Mouse (Mus musculus) G1E (cell line): ENCODE data around the gene Taf12.

Experiments
- CTCF ChIP-seq: IDR thresholded peaks from 2 replicates; pipeline ENCODE4 v1.5.1; 2012; ENCODE audit warnings: low read depth, low read length, inconsistent platforms, mixed read lengths
- GATA1 ChIP-seq: IDR thresholded peaks from 2 replicates; pipeline ENCODE4 v1.6.1; 2012; ENCODE audit warnings: borderline replicate concordance, low read length, inconsistent platforms, mixed read lengths
- GATA2 ChIP-seq: IDR thresholded peaks from 2 replicates; pipeline ENCODE4 v1.6.1; 2012; ENCODE audit warnings: low read depth, low read length, inconsistent platforms, borderline replicate concordance
- POLR2AphosphoS5 ChIP-seq: IDR thresholded peaks from 2 replicates; pipeline ENCODE4 v1.6.1; 2012; ENCODE audit warnings: low read depth, low read length, inconsistent platforms; ENCODE audit not compliant: insufficient replicate concordance
- TAL1 ChIP-seq: conservative IDR thresholded peaks from 2 replicates; pipeline ENCODE4 v1.6.1; 2012; ENCODE audit warnings: low read depth, low read length, inconsistent platforms, mixed read lengths

- TF ChIP-seq CTCF (no peak), GATA2 (no peak), TAL1 (no peak), GATA1 (no peak), POLR2AphosphoS5 (no peak)
Observed at GRCm38 (mm10) chr4:132332880-132333279, 58.7 kb downstream of the Taf12 start.
